Mouse (Mus musculus): Measurements from ENCODE around the gene Smim5. TPM values are rescaled to one million over a fixed set of nuclear protein-coding genes. Genes with fewer than 3 reads are reported as not detected.

Gene Smim5
- polyA plus RNA-seq, 1 experiment from 2014 or later, result 4.6 TPM

DNA sequence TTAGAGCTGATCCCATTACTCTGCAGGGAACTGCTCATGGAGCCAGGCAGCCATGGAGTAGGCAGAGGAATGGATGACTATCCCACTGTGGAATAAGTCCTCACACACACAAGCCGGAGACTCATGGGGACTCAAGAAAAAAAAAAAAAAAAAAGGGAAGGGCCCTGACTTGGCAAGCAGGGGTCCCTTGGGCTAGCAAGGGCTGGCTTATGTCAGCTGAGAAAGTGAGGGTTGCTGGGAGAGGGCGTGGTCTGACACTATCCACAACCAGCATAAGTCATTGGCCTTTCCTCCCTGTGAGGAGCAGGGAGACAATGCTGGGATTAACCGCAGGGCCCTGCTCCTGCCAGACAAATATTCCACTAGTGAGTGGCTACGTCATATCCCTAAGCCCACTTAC, 16.8 kb downstream of the Smim5 start:
- H3K36me3 ChIP-seq (replicated peaks; ENCODE audit: control insufficient read depth, insufficient read depth), result peaks cover 36% of the 10 kb centered on the region
- 94% methylated on average over 4 of the region's 4 CpGs for WGBS
- no peak overlapping the region for H3K27ac ChIP-seq
- H3K9me3 ChIP-seq (ENCODE audit: control insufficient read depth, low read length), result no peaks in the 10 kb centered on the region
- no peak overlapping the region for H3K4me3 ChIP-seq (replicated peaks; ENCODE audit: low read length)
- H3K4me1 ChIP-seq (replicated peaks; ENCODE audit: control insufficient read depth, insufficient read depth, low read length), result no peaks in the 10 kb centered on the region
- DNase-seq (ENCODE audit: low spot score), result no peak
- no peak overlapping the region for H3K9ac ChIP-seq
- no peaks in the 10 kb centered on the region for H3K27me3 ChIP-seq (ENCODE audit: control insufficient read depth, insufficient read depth, low read length)
- no peak for ATAC-seq (ENCODE audit: low FRiP score)
- H3K4me2 ChIP-seq (replicated peaks), result no peak overlapping the region

- Histone ChIP-seq H3K36me3 (replicated peaks; ENCODE audit: control insufficient read depth, insufficient read depth) (peaks cover 44% of the 10 kb centered on the region), H3K27ac (no peak overlapping the region), H3K4me2 (replicated peaks) (no peak overlapping the region), H3K4me1 (replicated peaks; ENCODE audit: control insufficient read depth, insufficient read depth, low read length) (no peaks in the 10 kb centered on the region), H3K4me3 (replicated peaks; ENCODE audit: low read length) (no peak overlapping the region), H3K9me3 (ENCODE audit: control insufficient read depth, low read length) (no peaks in the 10 kb centered on the region), H3K27me3 (ENCODE audit: control insufficient read depth, insufficient read depth, low read length) (no peaks in the 10 kb centered on the region), H3K9ac (no peak overlapping the region)
- ATAC-seq (ENCODE audit: low FRiP score), result no peak
- WGBS, result 92% methylated on average over 5 of the region's 5 CpGs
- no peak for DNase-seq (ENCODE audit: low spot score)
These were observed 18.9 kb downstream of the Smim5 start for GRCm38 (mm10) chr11:115918637-115919036.

DNA sequence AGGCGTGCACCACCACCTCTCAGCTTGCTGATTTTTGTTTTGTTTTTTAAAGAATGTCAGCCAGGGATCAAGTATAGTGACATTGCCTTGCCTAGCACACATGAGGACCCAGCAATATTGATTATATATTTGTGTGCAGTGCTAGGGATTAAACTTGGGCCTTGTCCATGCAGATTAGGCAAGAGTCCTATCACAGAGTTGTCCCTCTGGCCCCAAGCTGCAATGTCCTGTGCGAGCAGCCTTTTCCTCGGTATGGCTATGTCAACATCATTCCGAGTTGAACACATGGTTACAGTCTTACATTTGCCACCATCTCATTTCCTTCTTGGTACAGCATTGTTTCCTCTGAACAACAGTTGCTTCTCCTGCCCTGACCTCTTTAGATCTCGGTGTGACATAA, 19.3 kb downstream of the Smim5 start:
- Histone ChIP-seq H3K36me3 (replicated peaks; ENCODE audit: control insufficient read depth, insufficient read depth) (peaks cover 49% of the 10 kb centered on the region), H3K9me3 (ENCODE audit: control insufficient read depth, low read length) (no peaks in the 10 kb centered on the region), H3K27me3 (ENCODE audit: control insufficient read depth, insufficient read depth, low read length) (no peaks in the 10 kb centered on the region), H3K27ac (no peak overlapping the region), H3K4me3 (replicated peaks; ENCODE audit: low read length) (no peak overlapping the region), H3K4me2 (replicated peaks) (no peak overlapping the region), H3K9ac (no peak overlapping the region), H3K4me1 (replicated peaks; ENCODE audit: control insufficient read depth, insufficient read depth, low read length) (no peaks in the 10 kb centered on the region)
- 92% methylated on average over 5 of the region's 5 CpGs for WGBS
- ATAC-seq (ENCODE audit: low FRiP score) (no peak), DNase-seq (ENCODE audit: low spot score) (no peak)

DNA sequence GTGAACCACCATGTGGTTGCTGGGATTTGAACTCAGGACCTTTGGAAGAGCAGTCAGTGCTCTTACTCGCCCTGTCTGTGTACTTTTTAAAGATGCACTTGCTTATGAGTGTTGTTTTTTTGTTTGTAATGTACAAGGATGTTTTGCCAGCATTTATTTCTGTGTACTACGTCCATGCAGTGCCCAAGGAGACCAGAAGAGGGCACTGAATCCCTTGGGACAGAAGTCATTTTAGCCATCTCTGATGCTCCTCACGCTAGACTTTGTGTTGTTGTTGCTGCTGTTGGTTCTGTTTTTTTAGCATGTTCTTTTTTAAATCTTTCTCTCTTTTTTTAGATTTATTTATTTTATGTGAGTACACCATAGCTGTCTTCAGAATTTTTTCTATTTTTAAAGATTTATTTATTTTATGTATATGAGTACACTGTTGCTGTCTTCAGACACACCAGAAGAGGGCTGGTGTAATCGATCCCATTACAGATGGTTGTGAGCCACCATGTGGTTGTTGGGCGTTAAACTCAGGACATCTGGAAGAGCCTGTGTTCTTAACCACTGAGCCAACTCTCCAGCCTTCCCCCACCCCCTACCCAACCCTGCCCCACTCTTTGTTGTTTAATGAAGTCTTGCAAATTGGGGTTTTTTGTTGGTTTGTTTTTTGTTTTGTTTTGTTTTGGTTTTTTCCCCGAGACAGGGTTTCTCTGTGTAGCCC, 20.5 kb downstream of the Smim5 start:
- DNase-seq (ENCODE audit: low spot score) (peak; percentile 71), ATAC-seq (ENCODE audit: low FRiP score) (no peak)
- Histone ChIP-seq H3K36me3 (replicated peaks; ENCODE audit: control insufficient read depth, insufficient read depth) (peaks cover 56% of the 10 kb centered on the region), H3K4me3 (replicated peaks; ENCODE audit: low read length) (no peak overlapping the region), H3K27ac (no peak overlapping the region), H3K4me2 (replicated peaks) (no peak overlapping the region), H3K4me1 (replicated peaks; ENCODE audit: control insufficient read depth, insufficient read depth, low read length) (no peaks in the 10 kb centered on the region), H3K9ac (no peak overlapping the region), H3K9me3 (ENCODE audit: control insufficient read depth, low read length) (no peaks in the 10 kb centered on the region), H3K27me3 (ENCODE audit: control insufficient read depth, insufficient read depth, low read length) (no peaks in the 10 kb centered on the region)
- WGBS, result 47% methylated on average over 6 of the region's 6 CpGs

- no peak overlapping the region for H3K4me3 ChIP-seq (replicated peaks; ENCODE audit: low read length)
- no peaks in the 10 kb centered on the region for H3K27me3 ChIP-seq (ENCODE audit: control insufficient read depth, insufficient read depth, low read length)
- no peak for ATAC-seq (ENCODE audit: low FRiP score)
- 96% methylated on average over 1 of the region's 1 CpGs for WGBS
- no peaks in the 10 kb centered on the region for H3K9me3 ChIP-seq (ENCODE audit: control insufficient read depth, low read length)
- H3K4me1 ChIP-seq (replicated peaks; ENCODE audit: control insufficient read depth, insufficient read depth, low read length), result no peaks in the 10 kb centered on the region
- peaks cover 50% of the 10 kb centered on the region for H3K36me3 ChIP-seq (replicated peaks; ENCODE audit: control insufficient read depth, insufficient read depth)
- H3K27ac ChIP-seq, result no peak overlapping the region
- H3K9ac ChIP-seq, result no peak overlapping the region
- no peak for DNase-seq (ENCODE audit: low spot score)
- no peak overlapping the region for H3K4me2 ChIP-seq (replicated peaks)
These were observed 22.2 kb downstream of the Smim5 start for GRCm38 (mm10) chr11:115921986-115922385.

DNA sequence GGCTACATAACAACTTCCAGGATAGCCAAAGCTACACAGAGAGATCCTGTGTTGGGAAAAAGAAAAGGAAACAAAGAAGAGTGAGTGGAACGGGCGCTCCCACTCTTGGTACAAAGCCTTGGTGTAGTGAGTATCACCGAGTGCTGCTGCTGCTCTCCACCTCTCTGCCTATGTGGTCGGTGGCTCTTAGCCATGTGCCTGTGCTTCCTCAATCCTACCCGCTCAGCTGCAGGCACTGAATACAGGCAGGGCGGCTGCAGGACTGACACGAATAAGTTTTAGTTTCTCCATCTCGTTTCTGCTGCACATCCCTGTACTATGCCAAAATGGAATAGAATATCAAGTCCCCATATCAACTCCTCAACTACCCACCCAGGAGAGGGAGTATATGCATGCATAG, 29.3 kb downstream of the Smim5 start:
- Histone ChIP-seq H3K9ac (no peak overlapping the region), H3K27ac (no peak overlapping the region), H3K9me3 (ENCODE audit: control insufficient read depth, low read length) (no peaks in the 10 kb centered on the region), H3K4me1 (replicated peaks; ENCODE audit: control insufficient read depth, insufficient read depth, low read length) (peaks cover 11% of the 10 kb centered on the region), H3K4me3 (replicated peaks; ENCODE audit: low read length) (no peak overlapping the region), H3K36me3 (replicated peaks; ENCODE audit: control insufficient read depth, insufficient read depth) (peaks cover 35% of the 10 kb centered on the region), H3K27me3 (ENCODE audit: control insufficient read depth, insufficient read depth, low read length) (no peaks in the 10 kb centered on the region), H3K4me2 (replicated peaks) (no peak overlapping the region)
- ATAC-seq (ENCODE audit: low FRiP score), result no peak
- WGBS, result 86% methylated on average over 8 of the region's 8 CpGs
- no peak for DNase-seq (ENCODE audit: low spot score)

GRCm38 (mm10) chr11:115929818-115930217, 30.1 kb downstream of the Smim5 start:
- no peaks in the 10 kb centered on the region for H3K9me3 ChIP-seq (ENCODE audit: control insufficient read depth, low read length)
- no peak for DNase-seq (ENCODE audit: low spot score)
- 97% methylated on average over 2 of the region's 3 CpGs for WGBS

GRCm38 (mm10) chr11:115931235-115931634, 31.5 kb downstream of the Smim5 start:
- ATAC-seq (ENCODE audit: low FRiP score), result no peak
- peaks cover 23% of the 10 kb centered on the region for H3K4me1 ChIP-seq (replicated peaks; ENCODE audit: control insufficient read depth, insufficient read depth, low read length)
- H3K27me3 ChIP-seq (ENCODE audit: control insufficient read depth, insufficient read depth, low read length), result no peaks in the 10 kb centered on the region
- H3K9me3 ChIP-seq (ENCODE audit: control insufficient read depth, low read length), result no peaks in the 10 kb centered on the region
- no peak overlapping the region for H3K4me2 ChIP-seq (replicated peaks)
- H3K36me3 ChIP-seq (replicated peaks; ENCODE audit: control insufficient read depth, insufficient read depth), result peaks cover 27% of the 10 kb centered on the region
- no peak for DNase-seq (ENCODE audit: low spot score)
- H3K27ac ChIP-seq, result no peak overlapping the region
- no peak overlapping the region for H3K4me3 ChIP-seq (replicated peaks; ENCODE audit: low read length)
- WGBS, result 74% methylated on average over 3 of the region's 3 CpGs
- H3K9ac ChIP-seq, result no peak overlapping the region

More at GRCm38 (mm10) chr11:115929818-115930217, 30.1 kb downstream of the Smim5 start:
- Histone ChIP-seq H3K4me3 (replicated peaks; ENCODE audit: low read length) (no peak overlapping the region), H3K4me1 (replicated peaks; ENCODE audit: control insufficient read depth, insufficient read depth, low read length) (peaks cover 19% of the 10 kb centered on the region), H3K27ac (no peak overlapping the region), H3K4me2 (replicated peaks) (no peak overlapping the region), H3K36me3 (replicated peaks; ENCODE audit: control insufficient read depth, insufficient read depth) (peaks cover 27% of the 10 kb centered on the region), H3K9ac (no peak overlapping the region), H3K27me3 (ENCODE audit: control insufficient read depth, insufficient read depth, low read length) (no peaks in the 10 kb centered on the region)
- ATAC-seq (ENCODE audit: low FRiP score), result no peak

GRCm38 (mm10) chr11:115933108-115933746, 33.5 kb downstream of the Smim5 start, which contains the start of the genes Sap30bp and Recql5:
Sap30bp (plus strand) TSS chr11:115933282.
Recql5 (minus strand) TSS chr11:115933477.
- Histone ChIP-seq H3K9me3 (ENCODE audit: control insufficient read depth, low read length) (no peaks in the 10 kb centered on the region), H3K4me3 (replicated peaks; ENCODE audit: low read length) (peak within 1 kb of the TSS; percentile 77), H3K4me1 (replicated peaks; ENCODE audit: control insufficient read depth, insufficient read depth, low read length) (peaks cover 23% of the 10 kb centered on the region), H3K4me2 (replicated peaks) (peak within 1 kb of the TSS; percentile 99), H3K27ac (peak within 1 kb of the TSS; percentile 34), H3K36me3 (replicated peaks; ENCODE audit: control insufficient read depth, insufficient read depth) (peaks cover 34% of the 10 kb centered on the region), H3K9ac (peak within 1 kb of the TSS; percentile 77), H3K27me3 (ENCODE audit: control insufficient read depth, insufficient read depth, low read length) (no peaks in the 10 kb centered on the region)
- DNase-seq (ENCODE audit: low spot score) (peak; percentile 100), ATAC-seq (ENCODE audit: low FRiP score) (peak; percentile 99)
- 1% methylated on average over 28 of the region's 28 CpGs for WGBS
